Mouse (Mus musculus) limb, embryonic 11.5 days (tissue): Measurements from ENCODE around the gene Gpld1. TPM values are rescaled to one million over a fixed set of nuclear protein-coding genes. Genes with fewer than 3 reads are reported as not detected.
A peak's percentile ranks its signal among the peaks of the same experiment; 100 is the strongest.

Experiments used
- ATAC-seq: fragments of 200-750 bp; cut with Nextera tagmentation; 2 replicates; pipeline ENCODE4 v1.8.0; 2017; ENCODE audit warnings: low read depth; ENCODE audit not compliant: insufficient number of reproducible peaks, low FRiP score, low TSS enrichment
- DNase-seq: peaks from one replicate; pipeline ENCODE4 v3.0.0-alpha.2; 2015; ENCODE audit warnings: low spot score
- H3K27ac ChIP-seq: fragments of 300-500 bp; sonication (generic); replicated peaks from 2 replicates; pipeline ENCODE4 v1.5.1; 2014; ENCODE audit warnings: low read depth, mild to moderate bottlenecking, low read length
- H3K27me3 ChIP-seq: fragments of 300-500 bp; sonication (generic); 2 replicates; pipeline ENCODE4 v1.6.1; 2014; ENCODE audit warnings: mild to moderate bottlenecking, low read length, mixed read lengths; ENCODE audit not compliant: control insufficient read depth, insufficient read depth
- H3K36me3 ChIP-seq: fragments of 300-500 bp; sonication (generic); 2 replicates; pipeline ENCODE4 v1.6.1; 2014; ENCODE audit warnings: mild to moderate bottlenecking, low read length, moderate library complexity, mixed read lengths; ENCODE audit not compliant: control insufficient read depth, insufficient read depth
- H3K4me1 ChIP-seq: fragments of 300-500 bp; sonication (generic); 2 replicates; pipeline ENCODE4 v1.6.1; 2014; ENCODE audit warnings: low read length, mixed read lengths; ENCODE audit not compliant: control insufficient read depth, insufficient read depth
- H3K4me2 ChIP-seq: fragments of 300-500 bp; sonication (generic); 2 replicates; pipeline ENCODE4 v1.6.1; 2014; ENCODE audit warnings: low read depth, mild to moderate bottlenecking, moderate library complexity; ENCODE audit not compliant: severe bottlenecking
- H3K4me3 ChIP-seq: fragments of 300-500 bp; sonication (generic); 2 replicates; pipeline ENCODE4 v1.5.1; 2014; ENCODE audit warnings: low read depth, low read length
- H3K9ac ChIP-seq: fragments of 300-500 bp; sonication (generic); 2 replicates; pipeline ENCODE4 v1.6.1; 2014; ENCODE audit warnings: mild to moderate bottlenecking, low read length
- H3K9me3 ChIP-seq: fragments of 300-500 bp; sonication (generic); 2 replicates; pipeline ENCODE4 v1.6.1; 2016; ENCODE audit warnings: low read length; ENCODE audit not compliant: control insufficient read depth
- WGBS: fragments of 180-500 bp; shearing (Covaris S2); extraction: QIAGEN DNeasy Blood & Tissue Kit; methylation state at CpG from one replicate; pipeline ENCODE4 v1.1.7; 2014; 5-methylcytosine and 5-hydroxymethylcytosine counted together
- polyA plus RNA-seq: library from polyadenylated mRNA; unstranded; fragments of >200 nt; fragmentation: Nextera tagmentation; extraction: Ambion mirVana; gene quantifications from 2 replicates; pipeline ENCODE4 v1.2.1, GENCODE M21; 2014

Gpld1 gene
- polyA plus RNA-seq, 1 experiment from 2014 or later: 0.25 TPM

GRCm38 (mm10) chr13:24937108-24937838, 5.7 kb upstream of the Gpld1 start, which contains the start of gene Aldh5a1:
TSS of gene Aldh5a1 (minus strand) at chr13:24937661.
- DNase-seq (peak; percentile 87), ATAC-seq (peak; percentile 65)
- peak within 1 kb of the TSS; percentile 82 for H3K4me3 ChIP-seq
- H3K4me2 ChIP-seq: peak within 1 kb of the TSS; percentile 85
- peak within 1 kb of the TSS; percentile 55; the same call in 1 of the 2 replicates for H3K27ac ChIP-seq
- H3K9me3 ChIP-seq: no peaks in the 10 kb centered on the region
- no peaks in the 10 kb centered on the region for H3K36me3 ChIP-seq
- no peaks in the 10 kb centered on the region for H3K27me3 ChIP-seq
- H3K4me1 ChIP-seq: no peaks in the 10 kb centered on the region
- under 1% methylated on average over 75 of the region's 75 CpGs for WGBS
- peak within 1 kb of the TSS; percentile 94 for H3K9ac ChIP-seq

- H3K9me3 ChIP-seq: no peaks in the 10 kb centered on the region
- DNase-seq (no peak), ATAC-seq (peak; percentile 40; the same call in 1 of the 2 replicates)
- no peaks in the 10 kb centered on the region for H3K36me3 ChIP-seq
- WGBS: 20% methylated on average over 12 of the region's 12 CpGs
- H3K9ac ChIP-seq: peak overlapping the region; percentile 94
- H3K27ac ChIP-seq: no peak overlapping the region
- H3K4me2 ChIP-seq: peak overlapping the region; percentile 85
- no peaks in the 10 kb centered on the region for H3K4me1 ChIP-seq
- H3K4me3 ChIP-seq: peak overlapping the region; percentile 82
- no peaks in the 10 kb centered on the region for H3K27me3 ChIP-seq
These were observed 5.1 kb upstream of the Gpld1 start for GRCm38 (mm10) chr13:24937839-24938166.

- DNase-seq: peak; percentile 76
- no peaks in the 10 kb centered on the region for H3K36me3 ChIP-seq
- no peak overlapping the region for H3K4me2 ChIP-seq
- ATAC-seq: no peak
- no peaks in the 10 kb centered on the region for H3K9me3 ChIP-seq
- no peaks in the 10 kb centered on the region for H3K4me1 ChIP-seq
- 31% methylated on average over 9 of the region's 9 CpGs for WGBS
- no peak overlapping the region for H3K27ac ChIP-seq
- no peak overlapping the region for H3K9ac ChIP-seq
- H3K27me3 ChIP-seq: no peaks in the 10 kb centered on the region
- H3K4me3 ChIP-seq: no peak overlapping the region
These were observed 4.3 kb upstream of the Gpld1 start for GRCm38 (mm10) chr13:24938683-24939082.

GRCm38 (mm10) chr13:24939472-24939871, 3.5 kb upstream of the Gpld1 start:
- no peaks in the 10 kb centered on the region for H3K9me3 ChIP-seq
- no peak overlapping the region for H3K4me2 ChIP-seq
- no peak overlapping the region for H3K27ac ChIP-seq
- DNase-seq (no peak), ATAC-seq (no peak)
- 87% methylated on average over 9 of the region's 9 CpGs for WGBS
- no peak overlapping the region for H3K9ac ChIP-seq
- H3K27me3 ChIP-seq: no peaks in the 10 kb centered on the region
- no peak overlapping the region for H3K4me3 ChIP-seq
- H3K4me1 ChIP-seq: no peaks in the 10 kb centered on the region
- H3K36me3 ChIP-seq: no peaks in the 10 kb centered on the region

GRCm38 (mm10) chr13:24943303-24943702, 351 bp downstream of the Gpld1 start:
- no peak for DNase-seq
- WGBS: 88% methylated on average over 8 of the region's 8 CpGs
- Histone ChIP-seq H3K9ac (no peak overlapping the region), H3K27me3 (no peaks in the 10 kb centered on the region), H3K4me1 (no peaks in the 10 kb centered on the region), H3K4me3 (no peak overlapping the region), H3K4me2 (no peak overlapping the region), H3K9me3 (no peaks in the 10 kb centered on the region), H3K36me3 (no peaks in the 10 kb centered on the region), H3K27ac (no peak overlapping the region)
- no peak for ATAC-seq

GRCm38 (mm10) chr13:24945567-24945966, 2.6 kb downstream of the Gpld1 start:
- H3K36me3 ChIP-seq: no peaks in the 10 kb centered on the region
- H3K9ac ChIP-seq: no peak overlapping the region
- no peak overlapping the region for H3K27ac ChIP-seq
- H3K4me1 ChIP-seq: no peaks in the 10 kb centered on the region
- H3K4me2 ChIP-seq: no peak overlapping the region
- ATAC-seq (no peak), DNase-seq (peak; percentile 38)
- no peaks in the 10 kb centered on the region for H3K27me3 ChIP-seq
- no peaks in the 10 kb centered on the region for H3K9me3 ChIP-seq
- 34% methylated on average over 4 of the region's 4 CpGs for WGBS
- no peak overlapping the region for H3K4me3 ChIP-seq

- H3K27me3 ChIP-seq: no peaks in the 10 kb centered on the region
- DNase-seq (no peak), ATAC-seq (no peak)
- H3K36me3 ChIP-seq: no peaks in the 10 kb centered on the region
- H3K4me3 ChIP-seq: no peak overlapping the region
- no peak overlapping the region for H3K4me2 ChIP-seq
- no peak overlapping the region for H3K27ac ChIP-seq
- H3K9ac ChIP-seq: no peak overlapping the region
- no peaks in the 10 kb centered on the region for H3K9me3 ChIP-seq
- H3K4me1 ChIP-seq: no peaks in the 10 kb centered on the region
- 83% methylated on average over 5 of the region's 5 CpGs for WGBS
These were observed 4.2 kb downstream of the Gpld1 start for GRCm38 (mm10) chr13:24947158-24947557.

- 90% methylated on average over 6 of the region's 6 CpGs for WGBS
- Histone ChIP-seq H3K9ac (no peak overlapping the region), H3K4me3 (no peak overlapping the region), H3K27me3 (no peaks in the 10 kb centered on the region), H3K9me3 (no peaks in the 10 kb centered on the region), H3K4me2 (no peak overlapping the region), H3K36me3 (no peaks in the 10 kb centered on the region), H3K27ac (no peak overlapping the region), H3K4me1 (no peaks in the 10 kb centered on the region)
- DNase-seq: no peak
- no peak for ATAC-seq
These were observed 5.9 kb downstream of the Gpld1 start for GRCm38 (mm10) chr13:24948870-24949269.

GRCm38 (mm10) chr13:24952659-24953058, 9.7 kb downstream of the Gpld1 start:
- no peaks in the 10 kb centered on the region for H3K36me3 ChIP-seq
- H3K4me2 ChIP-seq: no peak overlapping the region
- H3K9me3 ChIP-seq: no peaks in the 10 kb centered on the region
- H3K27me3 ChIP-seq: no peaks in the 10 kb centered on the region
- no peak overlapping the region for H3K27ac ChIP-seq
- H3K9ac ChIP-seq: no peak overlapping the region
- no peak overlapping the region for H3K4me3 ChIP-seq
- WGBS: 81% methylated on average over 7 of the region's 7 CpGs
- no peak for ATAC-seq
- H3K4me1 ChIP-seq: no peaks in the 10 kb centered on the region
- DNase-seq: no peak
